Mouse (Mus musculus) stomach, embryonic 14.5 days (tissue): ENCODE results near the gene Pou2f1. TPM values are rescaled to one million over a fixed set of nuclear protein-coding genes. Genes with fewer than 3 reads are reported as not detected.

Experiments used
- ATAC-seq: fragments of 200-750 bp; cut with Nextera tagmentation; 2 replicates; pipeline ENCODE4 v1.8.0; 2017; ENCODE audit warnings: low read depth, moderate TSS enrichment; ENCODE audit not compliant: insufficient number of reproducible peaks, insufficient read depth, low FRiP score
- H3K27ac ChIP-seq: fragments of 300-500 bp; sonication (generic); 2 replicates; pipeline ENCODE4 v1.5.1; 2014; ENCODE audit warnings: mild to moderate bottlenecking, low read length, moderate library complexity, mixed read lengths
- H3K27me3 ChIP-seq: fragments of 300-500 bp; sonication (generic); 2 replicates; pipeline ENCODE4 v1.6.1; 2014; ENCODE audit warnings: low read length, control low read depth, mixed read lengths; ENCODE audit not compliant: control insufficient read depth, insufficient read depth
- H3K36me3 ChIP-seq: fragments of 300-500 bp; sonication (generic); 2 replicates; pipeline ENCODE4 v1.6.1; 2014; ENCODE audit warnings: mild to moderate bottlenecking, control low read depth, low read length, moderate library complexity, mixed read lengths; ENCODE audit not compliant: control insufficient read depth, insufficient read depth
- H3K4me1 ChIP-seq: fragments of 300-500 bp; sonication (generic); 2 replicates; pipeline ENCODE4 v1.6.1; 2014; ENCODE audit warnings: low read length, control low read depth, mixed read lengths; ENCODE audit not compliant: control insufficient read depth, insufficient read depth
- H3K4me2 ChIP-seq: fragments of 300-500 bp; sonication (generic); replicated peaks from 2 replicates; pipeline ENCODE4 v1.6.1; 2014; ENCODE audit warnings: low read depth, low read length, control low read depth
- H3K4me3 ChIP-seq: fragments of 300-500 bp; sonication (generic); 2 replicates; pipeline ENCODE4 v1.5.1; 2014; ENCODE audit warnings: low read depth, low read length, control low read depth
- H3K9ac ChIP-seq: fragments of 300-500 bp; sonication (generic); replicated peaks from 2 replicates; pipeline ENCODE4 v1.6.1; 2014; ENCODE audit warnings: low read depth, mild to moderate bottlenecking, control low read depth, low read length, moderate library complexity, mixed read lengths
- H3K9me3 ChIP-seq: fragments of 300-500 bp; sonication (generic); 2 replicates; pipeline ENCODE4 v1.6.1; 2016; ENCODE audit warnings: low read depth, low read length, control low read depth; ENCODE audit not compliant: control insufficient read depth
- WGBS: fragments of 180-500 bp; shearing (Covaris S2); extraction: QIAGEN DNeasy Blood & Tissue Kit; methylation state at CpG from one replicate; pipeline ENCODE4 v1.1.7; 2014; 5-methylcytosine and 5-hydroxymethylcytosine counted together
- polyA plus RNA-seq: library from polyadenylated mRNA; unstranded; fragments of >200 nt; fragmentation: Nextera tagmentation; extraction: Ambion mirVana; gene quantifications from 2 replicates; pipeline ENCODE4 v1.2.1, GENCODE M21; 2014

Gene Pou2f1
- polyA plus RNA-seq, 1 experiment from 2014 or later: 21.6 TPM

GRCm38 (mm10) chr1:165948214-165948813, 54.2 kb downstream of the Pou2f1 start:
- H3K4me1 ChIP-seq: no peaks in the 10 kb centered on the region
- no peak overlapping the region for H3K4me2 ChIP-seq
- no peak overlapping the region for H3K27ac ChIP-seq
- no peaks in the 10 kb centered on the region for H3K36me3 ChIP-seq
- ATAC-seq: no peak
- H3K9me3 ChIP-seq: no peaks in the 10 kb centered on the region
- no peak overlapping the region for H3K4me3 ChIP-seq
- H3K9ac ChIP-seq: no peak overlapping the region
- no peaks in the 10 kb centered on the region for H3K27me3 ChIP-seq
- 60% methylated on average over 2 of the region's 2 CpGs for WGBS

- Histone ChIP-seq H3K4me2 (no peak overlapping the region), H3K4me1 (no peaks in the 10 kb centered on the region), H3K4me3 (no peak overlapping the region), H3K9ac (no peak overlapping the region), H3K9me3 (no peaks in the 10 kb centered on the region), H3K27ac (no peak overlapping the region), H3K27me3 (no peaks in the 10 kb centered on the region), H3K36me3 (no peaks in the 10 kb centered on the region)
- no peak for ATAC-seq
- 94% methylated on average over 1 of the region's 1 CpGs for WGBS
Observed at GRCm38 (mm10) chr1:165943270-165943669, 59.2 kb downstream of the Pou2f1 start.

- Histone ChIP-seq H3K9ac (no peak overlapping the region), H3K9me3 (no peaks in the 10 kb centered on the region), H3K4me2 (no peak overlapping the region), H3K4me3 (no peak overlapping the region), H3K4me1 (0 out of 2 replicates have a peak, but pooled peaks cover under 1% of the 10 kb centered on the region), H3K27ac (no peak overlapping the region), H3K27me3 (no peaks in the 10 kb centered on the region), H3K36me3 (no peaks in the 10 kb centered on the region)
- no peak for ATAC-seq
- 81% methylated on average over 2 of the region's 2 CpGs for WGBS
Observed at GRCm38 (mm10) chr1:165935466-165935818, 67.0 kb downstream of the Pou2f1 start.

GRCm38 (mm10) chr1:165934648-165935465, 67.6 kb downstream of the Pou2f1 start:
- Histone ChIP-seq H3K27ac (no peak overlapping the region), H3K36me3 (no peaks in the 10 kb centered on the region), H3K4me3 (no peak overlapping the region), H3K4me2 (no peak overlapping the region), H3K4me1 (0 out of 2 replicates have a peak, but pooled peaks cover 2% of the 10 kb centered on the region), H3K9ac (no peak overlapping the region), H3K9me3 (no peaks in the 10 kb centered on the region), H3K27me3 (no peaks in the 10 kb centered on the region)
- no peak for ATAC-seq
- 75% methylated on average over 7 of the region's 7 CpGs for WGBS

- 0 out of 2 replicates have a peak, but pooled peaks cover 2% of the 10 kb centered on the region for H3K4me1 ChIP-seq
- H3K36me3 ChIP-seq: no peaks in the 10 kb centered on the region
- no peak overlapping the region for H3K27ac ChIP-seq
- WGBS: 52% methylated on average over 5 of the region's 5 CpGs
- ATAC-seq: no peak
- H3K9ac ChIP-seq: no peak overlapping the region
- H3K27me3 ChIP-seq: no peaks in the 10 kb centered on the region
- H3K4me3 ChIP-seq: no peak overlapping the region
- H3K9me3 ChIP-seq: no peaks in the 10 kb centered on the region
- H3K4me2 ChIP-seq: no peak overlapping the region
Observed at GRCm38 (mm10) chr1:165933915-165934647, 68.4 kb downstream of the Pou2f1 start.

GRCm38 (mm10) chr1:165932842-165933241, 69.6 kb downstream of the Pou2f1 start:
- Histone ChIP-seq H3K9me3 (no peaks in the 10 kb centered on the region), H3K36me3 (no peaks in the 10 kb centered on the region), H3K9ac (no peak overlapping the region), H3K4me1 (0 out of 2 replicates have a peak, but pooled peaks cover 2% of the 10 kb centered on the region), H3K4me3 (no peak overlapping the region), H3K4me2 (no peak overlapping the region), H3K27ac (no peak overlapping the region), H3K27me3 (no peaks in the 10 kb centered on the region)
- no peak for ATAC-seq
- WGBS: 92% methylated on average over 2 of the region's 2 CpGs

GRCm38 (mm10) chr1:165930510-165930909, 72.0 kb downstream of the Pou2f1 start:
- no peaks in the 10 kb centered on the region for H3K36me3 ChIP-seq
- no peak for ATAC-seq
- 81% methylated on average over 3 of the region's 3 CpGs for WGBS

GRCm38 (mm10) chr1:165927507-165928279, 74.8 kb downstream of the Pou2f1 start:
- 90% methylated on average over 7 of the region's 7 CpGs for WGBS
- Histone ChIP-seq H3K4me1 (0 out of 2 replicates have a peak, but pooled peaks cover 2% of the 10 kb centered on the region), H3K4me2 (no peak overlapping the region), H3K36me3 (no peaks in the 10 kb centered on the region), H3K27ac (no peak overlapping the region), H3K4me3 (no peak overlapping the region), H3K27me3 (no peaks in the 10 kb centered on the region), H3K9me3 (no peaks in the 10 kb centered on the region), H3K9ac (no peak overlapping the region)
- ATAC-seq: no peak

More at GRCm38 (mm10) chr1:165930510-165930909, 72.0 kb downstream of the Pou2f1 start:
- no peak overlapping the region for H3K27ac ChIP-seq
- 0 out of 2 replicates have a peak, but pooled peaks cover 2% of the 10 kb centered on the region for H3K4me1 ChIP-seq
- no peak overlapping the region for H3K9ac ChIP-seq
- H3K4me3 ChIP-seq: no peak overlapping the region
- no peaks in the 10 kb centered on the region for H3K9me3 ChIP-seq
- H3K4me2 ChIP-seq: no peak overlapping the region
- no peaks in the 10 kb centered on the region for H3K27me3 ChIP-seq
